Mouse (Mus musculus): ENCODE results near the gene Ccdc144b. TPM values are rescaled to one million over a fixed set of nuclear protein-coding genes. Genes with fewer than 3 reads are reported as not detected.

Ccdc144b gene
- polyA plus RNA-seq, 1 experiment from 2014 or later: not detected

DNA sequence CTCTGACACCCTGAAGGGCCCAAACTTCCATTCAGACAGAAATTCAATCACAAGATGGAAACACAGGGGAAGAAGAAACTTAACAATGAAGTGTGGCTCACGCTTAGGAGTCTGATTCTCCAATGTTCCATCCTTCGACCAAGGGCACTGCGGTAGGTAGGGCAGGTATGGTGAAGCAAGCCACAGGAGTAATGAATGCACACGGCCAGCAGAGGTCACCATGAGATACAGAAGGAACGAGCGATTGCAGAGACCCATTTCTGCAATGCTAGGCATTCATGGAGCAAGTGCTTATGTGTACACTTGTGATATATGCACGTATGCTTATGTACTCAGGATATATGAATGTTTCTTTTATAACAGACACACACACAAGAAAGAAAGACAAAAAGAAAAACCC, 79.8 kb downstream of the Ccdc144b start:
- Histone ChIP-seq H3K4me2 (ENCODE audit: low read length) (no peak overlapping the region), H3K9ac (replicated peaks; ENCODE audit: low read length) (no peak overlapping the region), H3K9me3 (ENCODE audit: control insufficient read depth, low read length) (no peaks in the 10 kb centered on the region), H3K4me1 (ENCODE audit: control insufficient read depth, insufficient read depth, low read length) (no peaks in the 10 kb centered on the region), H3K27ac (replicated peaks; ENCODE audit: low read depth, low read length) (no peak overlapping the region), H3K36me3 (ENCODE audit: control insufficient read depth, insufficient read depth, low read length) (peaks cover 72% of the 10 kb centered on the region), H3K4me3 (replicated peaks; ENCODE audit: low read depth, low read length) (no peak overlapping the region), H3K27me3 (ENCODE audit: control insufficient read depth, insufficient read depth, low read length) (no peaks in the 10 kb centered on the region)
- no peak for ATAC-seq (ENCODE audit: low FRiP score, low TSS enrichment)
- peak; percentile 51 for DNase-seq
- 80% methylated on average over 7 of the region's 7 CpGs for WGBS

DNA sequence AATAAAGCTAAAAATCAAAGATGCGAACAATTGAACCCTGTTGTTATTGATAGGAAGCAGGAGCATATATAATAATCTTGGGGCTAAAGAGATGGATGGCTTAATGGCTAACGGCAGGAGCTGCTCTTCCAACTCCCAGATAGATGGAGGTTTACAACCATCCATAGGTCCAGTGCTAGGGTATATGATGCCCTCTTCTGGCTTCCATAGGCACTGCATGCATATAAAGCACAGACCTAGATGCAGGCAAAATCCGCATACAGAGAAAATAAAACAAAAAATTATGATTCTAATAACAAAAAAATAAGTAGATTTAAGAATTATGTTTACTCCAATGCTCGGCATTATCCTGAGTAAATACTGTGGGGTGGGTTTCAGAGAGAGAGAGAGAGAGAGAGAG, 80.4 kb downstream of the Ccdc144b start:
- Histone ChIP-seq H3K4me2 (ENCODE audit: low read length) (no peak overlapping the region), H3K27me3 (ENCODE audit: control insufficient read depth, insufficient read depth, low read length) (no peaks in the 10 kb centered on the region), H3K27ac (replicated peaks; ENCODE audit: low read depth, low read length) (no peak overlapping the region), H3K36me3 (ENCODE audit: control insufficient read depth, insufficient read depth, low read length) (peaks cover 73% of the 10 kb centered on the region), H3K9me3 (ENCODE audit: control insufficient read depth, low read length) (no peaks in the 10 kb centered on the region), H3K9ac (replicated peaks; ENCODE audit: low read length) (no peak overlapping the region), H3K4me1 (ENCODE audit: control insufficient read depth, insufficient read depth, low read length) (no peaks in the 10 kb centered on the region), H3K4me3 (replicated peaks; ENCODE audit: low read depth, low read length) (no peak overlapping the region)
- ATAC-seq (ENCODE audit: low FRiP score, low TSS enrichment) (0 out of 2 replicates have a peak, but pooled peaks have one; percentile 17), DNase-seq (peak; percentile 60)
- WGBS: 79% methylated on average over 4 of the region's 4 CpGs

DNA sequence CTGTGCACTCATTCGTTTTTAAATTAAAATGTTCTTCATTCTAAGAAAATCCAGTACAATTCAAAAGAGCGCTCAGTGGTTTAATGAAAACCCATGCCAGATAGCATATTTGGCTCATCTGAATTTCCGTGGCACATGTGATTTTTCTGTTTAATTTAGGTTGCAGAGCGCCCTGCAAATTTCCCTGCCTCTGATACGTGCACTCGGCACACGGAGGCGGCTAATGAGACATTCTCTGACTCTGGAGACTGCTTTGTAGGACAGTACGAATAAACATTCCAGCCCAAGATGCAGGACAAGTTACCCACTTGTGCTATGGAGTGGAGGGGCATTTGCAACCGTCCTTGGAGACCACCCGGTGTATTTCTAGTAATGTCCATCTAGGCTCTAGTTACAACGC, 82.2 kb downstream of the Ccdc144b start:
- no peak overlapping the region for H3K27ac ChIP-seq (replicated peaks; ENCODE audit: low read depth, low read length)
- WGBS: 94% methylated on average over 12 of the region's 12 CpGs
- no peaks in the 10 kb centered on the region for H3K9me3 ChIP-seq (ENCODE audit: control insufficient read depth, low read length)
- H3K4me1 ChIP-seq (ENCODE audit: control insufficient read depth, insufficient read depth, low read length): no peaks in the 10 kb centered on the region
- DNase-seq (no peak), ATAC-seq (ENCODE audit: low FRiP score, low TSS enrichment) (no peak)
- no peak overlapping the region for H3K4me3 ChIP-seq (replicated peaks; ENCODE audit: low read depth, low read length)
- H3K36me3 ChIP-seq (ENCODE audit: control insufficient read depth, insufficient read depth, low read length): peaks cover 70% of the 10 kb centered on the region
- H3K9ac ChIP-seq (replicated peaks; ENCODE audit: low read length): no peak overlapping the region
- no peaks in the 10 kb centered on the region for H3K27me3 ChIP-seq (ENCODE audit: control insufficient read depth, insufficient read depth, low read length)
- no peak overlapping the region for H3K4me2 ChIP-seq (ENCODE audit: low read length)

DNA sequence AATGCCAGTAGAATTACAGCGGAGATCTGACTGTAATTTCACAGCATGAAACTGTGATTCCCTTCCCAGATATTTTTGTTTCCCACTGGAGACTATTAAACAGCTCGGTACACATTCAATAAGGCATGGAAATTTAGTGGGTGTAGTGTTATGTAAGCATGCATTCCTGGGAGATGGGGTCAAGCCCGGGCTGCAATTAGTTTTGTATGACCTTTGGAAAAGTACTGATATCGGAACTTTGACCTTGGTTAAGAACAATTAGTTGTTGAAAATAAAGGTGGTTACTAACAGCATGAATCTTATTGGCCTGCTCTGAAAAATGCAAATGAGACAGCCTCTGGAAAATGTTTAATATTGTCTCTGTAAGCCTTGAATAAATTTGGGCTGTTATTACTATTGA, 82.9 kb downstream of the Ccdc144b start:
- 93% methylated on average over 4 of the region's 4 CpGs for WGBS
- H3K27me3 ChIP-seq (ENCODE audit: control insufficient read depth, insufficient read depth, low read length): no peaks in the 10 kb centered on the region
- no peaks in the 10 kb centered on the region for H3K4me1 ChIP-seq (ENCODE audit: control insufficient read depth, insufficient read depth, low read length)
- no peak overlapping the region for H3K27ac ChIP-seq (replicated peaks; ENCODE audit: low read depth, low read length)
- DNase-seq: no peak
- no peak overlapping the region for H3K4me3 ChIP-seq (replicated peaks; ENCODE audit: low read depth, low read length)
- peaks cover 67% of the 10 kb centered on the region for H3K36me3 ChIP-seq (ENCODE audit: control insufficient read depth, insufficient read depth, low read length)
- ATAC-seq (ENCODE audit: low FRiP score, low TSS enrichment): no peak
- H3K9me3 ChIP-seq (ENCODE audit: control insufficient read depth, low read length): no peaks in the 10 kb centered on the region
- no peak overlapping the region for H3K4me2 ChIP-seq (ENCODE audit: low read length)
- H3K9ac ChIP-seq (replicated peaks; ENCODE audit: low read length): no peak overlapping the region

DNA sequence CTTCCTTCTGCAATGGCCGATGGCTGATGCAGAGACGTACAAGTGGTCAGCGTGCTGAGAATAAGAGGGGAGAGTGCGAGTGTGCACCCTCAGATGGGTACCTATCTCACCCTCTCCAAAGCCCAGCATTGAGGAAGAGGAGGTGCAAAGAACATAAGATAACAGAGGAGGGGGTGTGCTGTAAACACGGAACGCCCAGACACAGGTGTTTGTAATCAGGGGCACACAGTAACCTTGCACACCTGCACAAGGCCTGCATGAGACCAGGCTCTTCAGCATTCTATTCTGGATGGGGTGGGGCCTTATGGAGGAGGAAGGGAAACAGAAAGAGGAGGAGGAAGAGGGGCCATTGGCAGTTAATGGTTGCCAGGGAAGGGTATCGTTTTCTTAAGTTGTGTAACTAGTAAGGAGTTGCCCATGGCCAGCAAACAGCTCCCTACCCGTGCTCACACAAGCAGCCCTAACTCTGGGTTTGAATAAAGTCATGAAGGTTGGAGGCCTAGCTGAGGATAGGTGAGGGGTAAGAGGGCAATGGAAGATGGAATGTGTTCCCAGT, 85.9 kb downstream of the Ccdc144b start:
- H3K27me3 ChIP-seq (ENCODE audit: control insufficient read depth, insufficient read depth, low read length): no peaks in the 10 kb centered on the region
- H3K36me3 ChIP-seq (ENCODE audit: control insufficient read depth, insufficient read depth, low read length): peaks cover 60% of the 10 kb centered on the region
- no peak overlapping the region for H3K4me3 ChIP-seq (replicated peaks; ENCODE audit: low read depth, low read length)
- ATAC-seq (ENCODE audit: low FRiP score, low TSS enrichment): no peak
- H3K4me1 ChIP-seq (ENCODE audit: control insufficient read depth, insufficient read depth, low read length): no peaks in the 10 kb centered on the region
- H3K9me3 ChIP-seq (ENCODE audit: control insufficient read depth, low read length): no peaks in the 10 kb centered on the region
- no peak overlapping the region for H3K9ac ChIP-seq (replicated peaks; ENCODE audit: low read length)
- 96% methylated on average over 8 of the region's 8 CpGs for WGBS
- no peak overlapping the region for H3K27ac ChIP-seq (replicated peaks; ENCODE audit: low read depth, low read length)
- DNase-seq: no peak
- H3K4me2 ChIP-seq (ENCODE audit: low read length): no peak overlapping the region

DNA sequence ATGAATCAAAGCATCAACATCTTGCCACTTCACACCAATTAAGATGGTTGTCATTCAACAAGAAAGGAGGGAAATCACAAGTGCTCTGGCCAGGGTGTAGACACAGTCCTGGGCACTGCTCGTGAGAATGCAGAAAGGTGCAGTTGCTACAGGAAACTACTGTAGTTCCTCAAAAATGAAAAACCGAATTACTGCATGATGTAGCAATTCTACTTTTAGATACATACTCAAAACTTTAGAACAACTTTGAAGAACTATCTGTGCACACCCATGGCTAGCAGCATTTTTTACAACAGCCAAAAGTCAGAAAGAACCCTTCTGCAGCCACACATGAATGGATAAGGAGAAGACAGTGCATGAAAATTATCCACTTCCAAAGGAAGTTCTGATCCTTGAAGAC, 86.9 kb downstream of the Ccdc144b start:
- ATAC-seq (ENCODE audit: low FRiP score, low TSS enrichment): no peak
- 86% methylated on average over 2 of the region's 2 CpGs for WGBS
- Histone ChIP-seq H3K9ac (replicated peaks; ENCODE audit: low read length) (no peak overlapping the region), H3K27me3 (ENCODE audit: control insufficient read depth, insufficient read depth, low read length) (no peaks in the 10 kb centered on the region), H3K9me3 (ENCODE audit: control insufficient read depth, low read length) (no peaks in the 10 kb centered on the region), H3K4me3 (replicated peaks; ENCODE audit: low read depth, low read length) (no peak overlapping the region), H3K4me2 (ENCODE audit: low read length) (no peak overlapping the region), H3K4me1 (ENCODE audit: control insufficient read depth, insufficient read depth, low read length) (no peaks in the 10 kb centered on the region), H3K27ac (replicated peaks; ENCODE audit: low read depth, low read length) (no peak overlapping the region), H3K36me3 (ENCODE audit: control insufficient read depth, insufficient read depth, low read length) (peaks cover 57% of the 10 kb centered on the region)
- no peak for DNase-seq

DNA sequence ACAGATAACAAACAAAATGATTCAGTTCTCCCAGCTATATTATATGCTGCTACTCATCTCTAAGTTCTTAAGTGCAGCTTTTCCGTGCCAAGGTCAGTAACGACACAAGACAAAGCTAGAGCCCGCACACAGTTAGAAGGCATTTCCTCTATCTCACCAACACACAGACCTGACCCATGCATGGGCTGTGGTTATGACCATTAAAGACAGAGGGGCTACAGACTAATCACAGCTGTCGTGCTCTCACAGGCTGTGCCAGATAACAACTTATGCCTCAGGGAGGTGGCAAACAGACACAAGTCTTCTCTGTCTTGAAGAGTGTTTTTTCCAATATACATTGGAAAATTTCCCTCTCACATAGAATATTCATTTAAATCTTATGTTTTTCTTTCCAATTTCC, 88.4 kb downstream of the Ccdc144b start:
- Histone ChIP-seq H3K4me3 (replicated peaks; ENCODE audit: low read depth, low read length) (no peak overlapping the region), H3K27me3 (ENCODE audit: control insufficient read depth, insufficient read depth, low read length) (no peaks in the 10 kb centered on the region), H3K9ac (replicated peaks; ENCODE audit: low read length) (no peak overlapping the region), H3K9me3 (ENCODE audit: control insufficient read depth, low read length) (no peaks in the 10 kb centered on the region), H3K27ac (replicated peaks; ENCODE audit: low read depth, low read length) (no peak overlapping the region), H3K4me1 (ENCODE audit: control insufficient read depth, insufficient read depth, low read length) (no peaks in the 10 kb centered on the region), H3K36me3 (ENCODE audit: control insufficient read depth, insufficient read depth, low read length) (peaks cover 58% of the 10 kb centered on the region), H3K4me2 (ENCODE audit: low read length) (no peak overlapping the region)
- 88% methylated on average over 4 of the region's 4 CpGs for WGBS
- ATAC-seq (ENCODE audit: low FRiP score, low TSS enrichment) (no peak), DNase-seq (no peak)

DNA sequence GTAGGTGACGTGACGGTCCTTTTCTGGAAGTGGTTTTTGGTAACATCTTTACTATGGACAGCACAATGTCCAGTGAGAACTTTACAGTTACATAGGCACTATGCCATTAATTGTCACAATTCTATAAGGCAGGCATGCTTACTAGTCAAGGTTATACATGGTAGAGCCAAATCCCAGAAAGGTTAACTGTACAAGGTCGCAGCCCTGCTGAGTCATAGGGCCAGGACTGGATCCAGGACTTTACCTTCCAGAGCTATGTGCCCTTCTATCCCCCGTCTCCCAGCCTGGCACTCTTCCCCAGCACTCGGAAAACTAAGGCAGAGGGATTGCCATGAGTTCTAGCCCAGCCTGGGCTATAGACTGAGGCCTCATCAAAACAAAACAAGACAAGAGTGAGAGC, 89.4 kb downstream of the Ccdc144b start:
- Histone ChIP-seq H3K27ac (replicated peaks; ENCODE audit: low read depth, low read length) (no peak overlapping the region), H3K4me3 (replicated peaks; ENCODE audit: low read depth, low read length) (no peak overlapping the region), H3K9me3 (ENCODE audit: control insufficient read depth, low read length) (no peaks in the 10 kb centered on the region), H3K36me3 (ENCODE audit: control insufficient read depth, insufficient read depth, low read length) (peaks cover 63% of the 10 kb centered on the region), H3K27me3 (ENCODE audit: control insufficient read depth, insufficient read depth, low read length) (no peaks in the 10 kb centered on the region), H3K9ac (replicated peaks; ENCODE audit: low read length) (no peak overlapping the region), H3K4me2 (ENCODE audit: low read length) (no peak overlapping the region), H3K4me1 (ENCODE audit: control insufficient read depth, insufficient read depth, low read length) (no peaks in the 10 kb centered on the region)
- 92% methylated on average over 5 of the region's 5 CpGs for WGBS
- no peak for ATAC-seq (ENCODE audit: low FRiP score, low TSS enrichment)
- DNase-seq: no peak

DNA sequence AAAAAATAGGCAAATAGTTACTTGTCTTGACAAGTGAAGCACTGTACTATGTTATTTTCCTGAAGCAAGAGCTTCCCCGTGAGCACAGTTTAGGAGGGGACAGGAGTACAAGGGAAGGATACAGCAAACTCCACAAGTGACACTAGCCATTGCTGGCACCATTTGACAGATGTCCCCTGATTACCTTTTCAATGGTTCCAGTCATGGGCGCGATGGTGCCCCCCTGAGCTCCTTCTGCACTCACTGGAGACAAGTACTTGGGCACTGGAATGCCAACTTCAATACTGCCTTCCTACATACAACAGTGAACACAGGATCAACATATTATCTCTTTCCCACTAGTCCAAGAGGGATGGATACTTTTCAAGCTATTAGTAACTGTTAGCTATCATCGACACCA, 89.9 kb downstream of the Ccdc144b start:
- Histone ChIP-seq H3K27me3 (ENCODE audit: control insufficient read depth, insufficient read depth, low read length) (no peaks in the 10 kb centered on the region), H3K4me3 (replicated peaks; ENCODE audit: low read depth, low read length) (no peak overlapping the region), H3K9ac (replicated peaks; ENCODE audit: low read length) (no peak overlapping the region), H3K4me1 (ENCODE audit: control insufficient read depth, insufficient read depth, low read length) (no peaks in the 10 kb centered on the region), H3K4me2 (ENCODE audit: low read length) (no peak overlapping the region), H3K27ac (replicated peaks; ENCODE audit: low read depth, low read length) (no peak overlapping the region), H3K9me3 (ENCODE audit: control insufficient read depth, low read length) (no peaks in the 10 kb centered on the region), H3K36me3 (ENCODE audit: control insufficient read depth, insufficient read depth, low read length) (peaks cover 65% of the 10 kb centered on the region)
- DNase-seq (no peak), ATAC-seq (ENCODE audit: low FRiP score, low TSS enrichment) (no peak)
- WGBS: 93% methylated on average over 4 of the region's 4 CpGs

Measured in midbrain, embryonic 14.5 days (tissue).